Mouse (Mus musculus) layer of hippocampus, postnatal 14 days (tissue): ENCODE measurements around the gene Gm20509. TPM values are rescaled to one million over a fixed set of nuclear protein-coding genes. Genes with fewer than 3 reads are reported as not detected.
A peak's percentile ranks its signal among the peaks of the same experiment; 100 is the strongest.
"Not testable (repeated sequence)": the region's sequence is repeated elsewhere in the genome, so short reads cannot be mapped to it uniquely, and the experiment has no call there.

Experiments used
- DNase-seq, 2 experiments: peaks; one replicate each; pipeline ENCODE4 v3.0.0; 2021 to 2022; ENCODE audit warnings: low spot score in 2 of 2, mixed read lengths in 1 of 2
- long read RNA-seq, 2 experiments: library from polyadenylated mRNA; stranded (forward); transcript quantifications; one replicate each; pipeline ENCODE4 v2.0.0; 2021
- total RNA-seq, 2 experiments: library from RNA; stranded (reverse); gene quantifications; 2 replicates each; pipeline ENCODE4 v1.2.3; 2021

The Gm20509 gene
- under 1 TPM; 0.79 to 0.90 TPM for total RNA-seq
- long read RNA-seq, experiment 1 = 0 reads
- long read RNA-seq, experiment 2 = 0 reads

GRCm38 (mm10) chr9:73102181-73102580, at the start of gene Gm20509:
Gene Gm20509 (plus strand): TSS chr9:73102470.
- DNase-seq = no peak

- DNase-seq = no peak
Observed at GRCm38 (mm10) chr9:73055441-73055911, 46.8 kb upstream of the Gm20509 start.

GRCm38 (mm10) chr9:73059224-73059623, 43.0 kb upstream of the Gm20509 start:
- no peak for DNase-seq

- DNase-seq = no peak
Observed at GRCm38 (mm10) chr9:73063621-73064290, 38.5 kb upstream of the Gm20509 start.

GRCm38 (mm10) chr9:73067086-73067485, 35.2 kb upstream of the Gm20509 start:
- DNase-seq = no peak

GRCm38 (mm10) chr9:73068230-73068679, 34.0 kb upstream of the Gm20509 start:
- DNase-seq = no peak

- no peak for DNase-seq
Observed at GRCm38 (mm10) chr9:73068688-73069087, 33.6 kb upstream of the Gm20509 start.

- no peak for DNase-seq
Observed at GRCm38 (mm10) chr9:73070971-73071659, 31.2 kb upstream of the Gm20509 start.

GRCm38 (mm10) chr9:73072426-73072825, 29.8 kb upstream of the Gm20509 start:
- DNase-seq = no peak

GRCm38 (mm10) chr9:73073169-73073568, 29.1 kb upstream of the Gm20509 start:
- no peak for DNase-seq

GRCm38 (mm10) chr9:73079349-73079748, 22.9 kb upstream of the Gm20509 start:
- DNase-seq = not testable (repeated sequence)

GRCm38 (mm10) chr9:73079801-73080325, 22.4 kb upstream of the Gm20509 start:
- no peak for DNase-seq

GRCm38 (mm10) chr9:73082291-73083000, 19.8 kb upstream of the Gm20509 start:
- DNase-seq = no peak

- no peak for DNase-seq
Observed at GRCm38 (mm10) chr9:73083956-73084355, 18.3 kb upstream of the Gm20509 start.

GRCm38 (mm10) chr9:73085845-73086244, 16.4 kb upstream of the Gm20509 start:
- DNase-seq = no peak

GRCm38 (mm10) chr9:73087121-73087520, 15.1 kb upstream of the Gm20509 start:
- no peak for DNase-seq

- no peak for DNase-seq
Observed at GRCm38 (mm10) chr9:73087581-73087980, 14.7 kb upstream of the Gm20509 start.

GRCm38 (mm10) chr9:73089222-73089920, 12.9 kb upstream of the Gm20509 start:
- DNase-seq = no peak

GRCm38 (mm10) chr9:73090121-73090520, 12.1 kb upstream of the Gm20509 start:
- no peak for DNase-seq

- peak; percentile 28 to 75 for DNase-seq
Observed at GRCm38 (mm10) chr9:73091747-73092146, 10.5 kb upstream of the Gm20509 start.

- no peak for DNase-seq
Observed at GRCm38 (mm10) chr9:73094580-73094979, 7.7 kb upstream of the Gm20509 start.
